Mouse (Mus musculus) intestine, postnatal 0 days (tissue): Measurements from ENCODE around the gene Rapgef4. TPM values are rescaled to one million over a fixed set of nuclear protein-coding genes. Genes with fewer than 3 reads are reported as not detected.

Experiments
- ATAC-seq: fragments of 200-750 bp; cut with Nextera tagmentation; 2 replicates; pipeline ENCODE4 v1.8.0; 2017; ENCODE audit warnings: mild to moderate bottlenecking, moderate TSS enrichment, moderate library complexity
- H3K27ac ChIP-seq: fragments of 300-500 bp; sonication (generic); 2 replicates; pipeline ENCODE4 v1.5.1; 2014; ENCODE audit warnings: mild to moderate bottlenecking, low read depth, low read length, moderate library complexity
- H3K27me3 ChIP-seq: fragments of 300-500 bp; sonication (generic); replicated peaks from 2 replicates; pipeline ENCODE4 v1.6.1; 2014; ENCODE audit warnings: low read length, mixed read lengths; ENCODE audit not compliant: control insufficient read depth, insufficient read depth
- H3K36me3 ChIP-seq: fragments of 300-500 bp; sonication (generic); 2 replicates; pipeline ENCODE4 v1.6.1; 2014; ENCODE audit warnings: mild to moderate bottlenecking, moderate library complexity; ENCODE audit not compliant: control insufficient read depth, insufficient read depth
- H3K4me1 ChIP-seq: fragments of 300-500 bp; sonication (generic); replicated peaks from 2 replicates; pipeline ENCODE4 v1.6.1; 2014; ENCODE audit warnings: antibody characterized with exemption, low read length, mixed read lengths; ENCODE audit not compliant: control insufficient read depth, insufficient read depth
- H3K4me2 ChIP-seq: fragments of 300-500 bp; sonication (generic); replicated peaks from 2 replicates; pipeline ENCODE4 v1.6.1; 2014; ENCODE audit warnings: low read depth, mild to moderate bottlenecking, moderate library complexity
- H3K4me3 ChIP-seq: fragments of 300-500 bp; sonication (generic); 2 replicates; pipeline ENCODE4 v1.5.1; 2014; ENCODE audit warnings: low read depth, low read length
- H3K9ac ChIP-seq: fragments of 300-500 bp; sonication (generic); 2 replicates; pipeline ENCODE4 v1.6.1; 2014; ENCODE audit warnings: mild to moderate bottlenecking, low read depth, low read length
- H3K9me3 ChIP-seq: fragments of 300-500 bp; sonication (generic); 2 replicates; pipeline ENCODE4 v1.6.1; 2016; ENCODE audit warnings: mixed run types; ENCODE audit not compliant: control insufficient read depth
- CTCF ChIP-seq: sonication (generic); IDR thresholded peaks from 2 replicates; pipeline ENCODE4 v1.5.1; 2016; ENCODE audit warnings: low read depth, mild to moderate bottlenecking, control low read depth, antibody characterized with exemption, moderate library complexity
- WGBS: fragments of 180-500 bp; shearing (Covaris S2); extraction: QIAGEN DNeasy Blood & Tissue Kit; methylation state at CpG from one replicate; pipeline ENCODE4 v1.1.7; 2014; 5-methylcytosine and 5-hydroxymethylcytosine counted together
- polyA plus RNA-seq: library from polyadenylated mRNA; unstranded; fragments of >200 nt; fragmentation: Nextera tagmentation; extraction: Ambion mirVana; gene quantifications from 2 replicates; pipeline ENCODE4 v1.2.1, GENCODE M21; 2015

The Rapgef4 gene
- polyA plus RNA-seq, 1 experiment from 2014 or later, result 2.7 TPM

DNA sequence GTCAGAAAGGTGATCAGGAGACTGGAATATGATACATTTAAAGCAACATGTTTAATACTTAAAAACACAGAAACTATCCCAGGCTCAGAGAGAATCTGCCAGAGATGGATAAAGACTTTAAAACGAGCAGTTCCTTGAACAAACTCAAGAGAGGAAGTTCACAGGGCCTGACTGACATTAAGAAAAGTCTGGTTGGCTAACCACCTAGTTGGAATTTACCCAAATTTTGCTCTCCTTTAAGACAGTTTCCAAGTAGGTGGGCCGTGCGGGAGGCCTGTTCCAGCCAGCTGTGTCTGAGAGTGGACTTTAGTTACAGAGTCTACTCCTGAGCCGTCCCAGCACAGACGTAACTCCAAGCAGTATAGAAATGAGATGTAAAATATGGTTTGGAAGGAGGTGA, 129.4 kb downstream of the Rapgef4 start:
- H3K9ac ChIP-seq, result no peak overlapping the region
- ATAC-seq, result no peak
- H3K27me3 ChIP-seq, result no peaks in the 10 kb centered on the region
- no peak overlapping the region for H3K4me3 ChIP-seq
- no peaks in the 10 kb centered on the region for H3K36me3 ChIP-seq
- H3K9me3 ChIP-seq, result no peaks in the 10 kb centered on the region
- no peak overlapping the region for H3K4me2 ChIP-seq
- H3K4me1 ChIP-seq, result no peaks in the 10 kb centered on the region
- H3K27ac ChIP-seq, result no peak overlapping the region
- 76% methylated on average over 5 of the region's 5 CpGs for WGBS
- no peak for TF ChIP-seq CTCF

DNA sequence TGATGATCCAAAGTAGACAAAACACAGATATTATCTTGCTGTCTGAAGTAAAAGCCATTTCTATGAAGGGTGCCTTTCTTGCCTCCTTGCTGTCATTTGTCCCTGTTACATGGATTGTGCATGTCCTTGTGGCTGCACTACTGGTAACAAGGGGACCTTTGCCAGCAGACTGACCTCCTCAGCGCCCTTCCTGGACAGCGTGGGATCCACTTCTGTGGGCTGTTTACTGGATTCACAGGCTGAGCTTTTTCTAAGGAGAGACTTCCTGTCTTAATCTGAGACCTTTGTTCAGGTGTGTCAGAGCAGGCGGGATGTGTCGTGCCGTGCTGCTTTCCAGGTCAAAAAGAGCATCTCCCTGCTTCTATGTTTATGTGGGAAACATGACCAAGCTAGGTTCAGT, 132.7 kb downstream of the Rapgef4 start:
- H3K4me2 ChIP-seq, result 0 out of 2 replicates have a peak overlapping the region, but pooled peaks have one; percentile 10
- TF ChIP-seq CTCF, result no peak
- H3K4me1 ChIP-seq, result no peaks in the 10 kb centered on the region
- ATAC-seq, result no peak
- H3K27me3 ChIP-seq, result no peaks in the 10 kb centered on the region
- 29% methylated on average over 5 of the region's 5 CpGs for whole genome bisulfite sequencing
- peak overlapping the region; percentile 15; the same call in 1 of the 2 replicates for H3K27ac ChIP-seq
- H3K36me3 ChIP-seq, result no peaks in the 10 kb centered on the region
- no peak overlapping the region for H3K4me3 ChIP-seq
- no peak overlapping the region for H3K9ac ChIP-seq
- no peaks in the 10 kb centered on the region for H3K9me3 ChIP-seq

DNA sequence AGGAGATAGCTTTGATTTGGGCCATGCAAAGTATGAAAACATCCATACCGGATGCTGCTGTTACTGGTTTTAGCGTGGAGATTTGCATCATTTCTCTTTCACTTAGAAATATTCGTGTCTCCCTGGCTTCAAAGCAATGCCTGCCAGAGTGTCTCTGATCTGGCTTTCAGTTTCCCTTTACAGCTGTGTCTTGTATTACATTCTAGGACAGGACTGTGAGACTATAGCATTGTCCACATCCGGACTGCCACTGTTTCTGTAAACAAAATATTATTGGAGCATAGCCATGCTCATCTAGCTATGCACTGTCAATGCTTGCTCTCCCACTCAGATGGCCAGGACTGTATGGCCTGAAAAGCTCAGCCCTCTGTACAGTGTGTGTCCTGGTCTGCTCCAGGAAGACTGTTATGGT, 133.1 kb downstream of the Rapgef4 start:
- Histone ChIP-seq H3K36me3 (no peaks in the 10 kb centered on the region), H3K9me3 (no peaks in the 10 kb centered on the region), H3K27me3 (no peaks in the 10 kb centered on the region), H3K4me2 (0 out of 2 replicates have a peak overlapping the region, but pooled peaks have one; percentile 10), H3K4me1 (no peaks in the 10 kb centered on the region), H3K9ac (no peak overlapping the region), H3K27ac (0 out of 2 replicates have a peak overlapping the region, but pooled peaks have one; percentile 15), H3K4me3 (no peak overlapping the region)
- TF ChIP-seq CTCF, result no peak
- 56% methylated on average over 4 of the region's 4 CpGs for WGBS
- no peak for ATAC-seq

DNA sequence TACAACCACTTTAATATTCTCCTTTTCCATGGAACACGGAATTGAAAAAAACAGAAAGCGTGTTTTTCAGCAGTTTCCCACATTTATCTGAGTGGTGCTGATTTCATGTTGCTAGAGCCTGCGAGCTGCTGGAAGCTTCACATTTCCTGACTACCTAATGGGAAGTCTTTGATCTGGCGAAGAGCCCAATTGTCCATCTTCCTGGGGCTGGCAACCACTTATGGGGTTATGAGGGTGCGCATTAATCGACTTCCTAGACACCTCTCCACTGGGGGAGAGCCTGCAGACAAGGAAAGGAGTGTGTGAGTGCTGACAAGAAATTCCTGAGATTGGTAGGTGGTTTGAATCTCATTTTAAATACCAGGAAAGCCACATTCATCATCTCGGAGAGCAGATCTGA, 135.1 kb downstream of the Rapgef4 start:
- Histone ChIP-seq H3K27ac (no peak overlapping the region), H3K4me3 (no peak overlapping the region), H3K4me2 (no peak overlapping the region), H3K9me3 (no peaks in the 10 kb centered on the region), H3K36me3 (no peaks in the 10 kb centered on the region), H3K27me3 (no peaks in the 10 kb centered on the region), H3K9ac (no peak overlapping the region), H3K4me1 (no peaks in the 10 kb centered on the region)
- ATAC-seq, result no peak
- 72% methylated on average over 7 of the region's 7 CpGs for WGBS
- no peak for TF ChIP-seq CTCF

GRCm38 (mm10) chr2:72116698-72117097, 135.7 kb downstream of the Rapgef4 start:
- Histone ChIP-seq H3K36me3 (no peaks in the 10 kb centered on the region), H3K4me1 (no peaks in the 10 kb centered on the region), H3K27ac (no peak overlapping the region), H3K4me2 (no peak overlapping the region), H3K9ac (no peak overlapping the region), H3K9me3 (no peaks in the 10 kb centered on the region), H3K4me3 (no peak overlapping the region), H3K27me3 (no peaks in the 10 kb centered on the region)
- 60% methylated on average over 5 of the region's 5 CpGs for WGBS
- no peak for TF ChIP-seq CTCF
- ATAC-seq, result no peak

DNA sequence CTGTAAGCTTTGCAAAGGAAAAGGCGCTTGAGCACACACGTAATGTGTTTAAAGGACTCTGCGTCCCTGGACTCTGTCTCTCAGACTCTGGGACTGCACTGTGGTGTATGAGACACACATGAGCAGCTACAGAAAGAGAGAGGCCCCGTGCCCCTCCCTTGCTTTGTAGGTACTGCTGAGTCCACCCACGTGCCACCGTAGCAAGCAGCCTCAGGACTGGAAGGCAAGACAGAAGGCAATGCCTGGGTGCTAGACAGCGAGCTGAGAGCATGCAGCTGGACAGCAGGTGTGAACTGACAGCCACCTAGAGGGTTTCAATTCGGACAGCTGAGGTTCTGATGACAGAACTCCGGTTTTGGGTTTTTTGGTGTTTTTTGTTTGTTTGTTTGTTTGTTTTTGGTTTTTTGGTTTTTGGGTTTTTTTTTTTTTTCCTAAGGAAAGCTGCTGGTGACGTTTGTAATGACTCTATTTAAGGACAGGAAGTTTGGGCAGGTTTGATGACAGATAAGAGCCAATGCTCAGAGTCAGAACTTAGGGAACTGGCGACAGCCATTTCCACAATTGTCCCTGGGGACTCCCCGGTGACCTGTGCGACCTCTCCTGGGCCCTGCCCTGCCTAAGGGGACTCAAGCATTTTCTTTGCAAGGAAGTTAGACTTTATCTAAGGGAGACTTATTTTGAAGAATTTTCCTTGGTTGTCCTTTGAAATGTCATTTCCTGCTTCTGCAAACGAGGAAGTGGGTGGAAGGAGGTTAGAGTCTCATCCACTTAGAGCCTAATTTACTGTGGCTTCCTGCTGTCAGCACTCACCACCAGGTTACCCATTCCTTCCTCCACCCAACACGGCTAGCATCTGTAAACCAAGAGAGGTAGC, 136.3 kb downstream of the Rapgef4 start:
- 51% methylated on average over 15 of the region's 15 CpGs for WGBS
- TF ChIP-seq CTCF, result no peak
- Histone ChIP-seq H3K4me1 (no peaks in the 10 kb centered on the region), H3K27me3 (no peaks in the 10 kb centered on the region), H3K36me3 (no peaks in the 10 kb centered on the region), H3K27ac (no peak overlapping the region), H3K4me2 (no peak overlapping the region), H3K4me3 (no peak overlapping the region), H3K9ac (no peak overlapping the region), H3K9me3 (no peaks in the 10 kb centered on the region)
- ATAC-seq, result no peak
